Mouse (Mus musculus) thymus, adult 2 months (tissue): ENCODE measurements at regions not wholly inside any gene's neighbourhood (a gene's known extent, or its start where the extent isn't known, plus 50 kb on each side); places are given as distances from the start of the nearest gene placed in this dataset.

Source experiments
- DNase-seq: peaks from one replicate; pipeline ENCODE4 v3.0.0; 2021
- H3K27ac ChIP-seq: fragments of 200-500 bp; 2 replicates; pipeline ENCODE4 v1.5.1; 2012; ENCODE audit warnings: low read length, control low read depth; ENCODE audit not compliant: control insufficient read depth, insufficient read depth
- H3K27me3 ChIP-seq: fragments of 200-500 bp; 2 replicates; pipeline ENCODE4 v1.6.1; 2012; ENCODE audit warnings: mild to moderate bottlenecking, low read length, moderate library complexity, mixed read lengths; ENCODE audit not compliant: control insufficient read depth, insufficient read depth
- H3K36me3 ChIP-seq: fragments of 200-500 bp; 2 replicates; pipeline ENCODE4 v1.6.1; 2012; ENCODE audit warnings: mild to moderate bottlenecking, low read length, moderate library complexity; ENCODE audit not compliant: control insufficient read depth, insufficient read depth
- H3K4me1 ChIP-seq: fragments of 200-500 bp; replicated peaks from 2 replicates; pipeline ENCODE4 v1.6.1; 2012; ENCODE audit warnings: low read length; ENCODE audit not compliant: control insufficient read depth, insufficient read depth
- H3K4me3 ChIP-seq: fragments of 200-500 bp; 2 replicates; pipeline ENCODE4 v1.5.1; 2012; ENCODE audit warnings: mild to moderate bottlenecking, low read length, control low read depth, moderate library complexity; ENCODE audit not compliant: control insufficient read depth, insufficient read depth
- CTCF ChIP-seq: fragments of 200-500 bp; IDR thresholded peaks from 2 replicates; pipeline ENCODE4 v1.5.1; 2012; ENCODE audit warnings: mild to moderate bottlenecking, control low read depth, low read length, moderate library complexity, borderline replicate concordance; ENCODE audit not compliant: control insufficient read depth, poor library complexity, insufficient read depth; ENCODE audit errors: extremely low read depth
- POLR2A ChIP-seq: fragments of 200-500 bp; IDR thresholded peaks from 2 replicates; pipeline ENCODE4 v1.6.1; 2012; ENCODE audit warnings: mild to moderate bottlenecking, low read length, control low read depth, moderate library complexity; ENCODE audit not compliant: control insufficient read depth, poor library complexity, insufficient read depth; ENCODE audit errors: extremely low read depth
- WGBS: fragments of 180-500 bp; shearing (Covaris S2); methylation state at CpG from one replicate; pipeline ENCODE4 v1.1.7; 2018; 5-methylcytosine and 5-hydroxymethylcytosine counted together

DNA sequence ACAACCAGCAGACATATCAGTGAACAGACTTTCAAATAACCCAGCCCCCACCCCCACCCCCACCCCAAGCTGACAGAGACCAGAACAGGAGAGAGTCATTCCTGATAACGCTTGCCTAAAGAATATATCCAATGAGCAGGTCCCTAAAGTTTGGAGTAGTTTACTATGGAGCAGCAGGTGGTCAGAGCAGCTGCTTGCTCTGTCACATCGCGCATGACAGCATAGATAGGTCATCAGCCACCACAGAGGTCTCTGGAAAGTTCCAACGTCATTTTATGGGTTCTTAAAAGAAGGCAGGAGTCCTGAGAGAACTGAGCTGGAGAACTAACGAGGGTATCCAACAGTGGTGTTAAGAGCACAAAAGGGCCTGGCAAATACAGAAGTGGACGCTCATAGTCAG lies 402.4 kb downstream of the H2al1j start:
- Histone ChIP-seq H3K27me3 (no peaks in the 10 kb centered on the region), H3K36me3 (no peaks in the 10 kb centered on the region), H3K27ac (no peak overlapping the region), H3K4me1 (no peaks in the 10 kb centered on the region), H3K4me3 (no peak overlapping the region)
- no peak for DNase-seq
- no peak for TF ChIP-seq CTCF
- no peak for TF ChIP-seq POLR2A
- WGBS, result 93% methylated on average over 6 of the region's 6 CpGs

DNA sequence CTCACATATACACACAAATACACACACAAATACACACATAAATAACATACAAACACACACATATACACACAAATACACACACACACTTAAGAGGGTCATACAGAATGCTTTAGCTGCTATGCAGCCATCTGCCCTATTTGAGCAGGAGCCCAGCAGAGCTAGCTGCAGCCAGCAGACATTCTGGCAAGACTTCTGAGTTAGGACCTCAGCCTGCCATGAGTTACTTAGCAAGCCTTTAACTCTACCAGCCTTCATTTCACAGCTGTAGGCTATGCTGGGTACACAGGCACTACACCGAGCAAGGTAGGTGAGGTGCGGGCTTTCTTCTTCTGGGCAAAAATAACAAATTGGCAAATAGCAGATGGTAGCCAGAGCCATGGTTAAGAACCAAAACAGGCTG lies 404.7 kb downstream of the H2al1j start:
- TF ChIP-seq CTCF (no peak), POLR2A (no peak)
- DNase-seq, result no peak
- WGBS, result 98% methylated on average over 2 of the region's 2 CpGs

DNA sequence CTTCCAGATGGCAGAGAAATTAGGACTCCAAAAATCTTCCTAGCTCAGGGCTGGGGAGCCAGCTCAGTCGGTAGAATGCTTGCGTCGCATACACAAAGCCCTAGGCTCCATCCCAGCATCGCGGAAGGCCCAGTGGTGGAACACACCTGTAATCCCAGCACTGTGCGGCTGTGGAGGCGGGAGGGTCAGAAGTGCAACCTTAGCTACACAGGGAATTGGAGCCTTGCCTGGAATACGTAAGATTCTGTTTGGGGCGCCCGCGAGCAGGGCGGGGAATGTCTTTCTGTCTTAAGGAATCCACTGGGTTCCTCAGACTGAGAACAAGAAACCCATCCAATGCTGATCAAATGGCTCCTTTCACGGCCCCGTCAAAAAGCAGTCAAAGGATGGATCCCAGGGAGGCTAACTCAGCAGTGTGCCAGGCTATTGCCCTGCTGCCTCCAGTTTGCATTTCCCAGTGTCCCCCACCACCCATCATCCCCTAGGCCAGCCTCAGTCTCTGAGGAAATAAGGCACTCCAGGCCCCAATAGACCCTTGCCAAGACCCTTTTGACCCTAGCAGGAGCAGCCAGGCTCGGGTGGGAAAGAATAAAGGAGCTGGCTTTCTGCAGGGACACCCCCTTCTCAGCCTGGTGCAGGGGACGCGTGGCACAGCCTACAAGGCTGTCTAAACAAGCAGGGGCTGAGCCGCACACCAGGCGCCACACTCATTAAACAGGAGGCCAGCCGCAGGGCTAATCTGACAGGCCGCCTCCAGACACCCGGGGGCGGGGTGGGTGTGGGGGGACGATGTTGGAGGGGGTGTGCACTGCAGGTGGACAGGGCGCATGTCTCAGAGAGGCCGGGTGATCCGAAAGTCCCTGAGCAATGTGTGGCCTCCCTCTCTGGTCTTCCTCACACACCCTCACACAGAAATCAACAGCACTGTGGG lies 407.1 kb downstream of the H2al1j start:
- no peak overlapping the region for H3K27ac ChIP-seq
- WGBS, result 92% methylated on average over 26 of the region's 27 CpGs
- H3K27me3 ChIP-seq, result no peaks in the 10 kb centered on the region
- no peak overlapping the region for H3K4me3 ChIP-seq
- no peak for TF ChIP-seq POLR2A
- no peak for TF ChIP-seq CTCF
- H3K36me3 ChIP-seq, result no peaks in the 10 kb centered on the region
- DNase-seq, result no peak
- no peaks in the 10 kb centered on the region for H3K4me1 ChIP-seq

More for the DNA sequence above, 404.7 kb downstream of the H2al1j start:
- Histone ChIP-seq H3K4me1 (no peaks in the 10 kb centered on the region), H3K27me3 (no peaks in the 10 kb centered on the region), H3K36me3 (no peaks in the 10 kb centered on the region), H3K4me3 (no peak overlapping the region), H3K27ac (no peak overlapping the region)

DNA sequence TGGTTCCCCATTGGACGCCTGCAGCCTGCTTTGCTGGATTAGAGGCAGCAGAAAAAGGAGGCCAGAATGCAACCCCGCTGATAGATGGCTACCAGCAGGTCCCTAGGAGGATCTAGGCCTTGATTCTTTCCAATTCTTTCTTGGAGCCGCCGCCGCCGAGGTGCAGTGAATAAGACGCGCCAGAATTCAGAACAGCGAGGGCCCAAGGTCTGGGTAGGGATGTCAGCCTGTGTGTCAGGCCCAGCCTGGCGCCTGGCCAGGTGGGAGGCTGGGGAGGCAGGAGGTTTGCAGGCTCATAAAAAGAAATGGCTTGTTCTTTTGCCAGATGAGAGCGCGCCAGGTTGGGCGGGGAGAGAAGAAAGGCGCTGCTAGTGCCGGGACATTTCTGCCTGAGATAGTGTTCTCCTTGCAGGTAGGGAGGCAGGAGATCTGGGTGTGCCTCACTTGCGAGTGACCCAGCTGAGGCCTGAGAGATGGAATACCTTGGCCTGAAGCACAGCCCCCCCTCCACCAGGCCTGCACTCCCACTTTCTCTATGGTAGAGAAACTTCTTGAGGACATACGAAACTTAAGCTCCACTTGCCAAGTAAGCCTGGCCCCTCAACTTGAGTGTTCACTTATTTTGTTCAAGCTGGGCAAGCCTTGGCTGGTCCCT lies 408.0 kb downstream of the H2al1j start:
- TF ChIP-seq CTCF (no peak), POLR2A (no peak)
- H3K27me3 ChIP-seq, result no peaks in the 10 kb centered on the region
- no peak overlapping the region for H3K4me3 ChIP-seq
- no peaks in the 10 kb centered on the region for H3K36me3 ChIP-seq
- H3K4me1 ChIP-seq, result no peaks in the 10 kb centered on the region
- no peak for DNase-seq
- 83% methylated on average over 17 of the region's 17 CpGs for WGBS
- no peak overlapping the region for H3K27ac ChIP-seq

DNA sequence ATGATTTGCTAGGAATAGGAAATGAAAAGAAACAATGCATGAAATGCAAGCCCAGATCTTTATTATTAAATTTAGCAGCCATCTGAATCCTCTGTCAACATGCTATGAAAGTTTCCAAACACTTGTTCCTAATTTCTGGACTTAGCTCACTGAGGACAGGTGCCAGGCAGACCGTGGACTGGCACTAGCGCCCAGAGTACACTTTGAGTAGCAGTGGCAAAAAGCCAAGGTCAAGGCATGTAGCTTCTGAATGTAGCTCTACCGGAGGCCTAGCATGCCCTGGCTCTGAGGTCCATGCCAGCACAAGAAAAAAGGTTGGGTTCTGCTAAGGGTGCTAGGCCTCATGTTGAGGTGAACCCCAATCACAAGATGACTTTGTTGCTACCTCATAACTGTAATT lies 408.9 kb downstream of the H2al1j start:
- no peak for DNase-seq
- Histone ChIP-seq H3K36me3 (no peaks in the 10 kb centered on the region), H3K27me3 (no peaks in the 10 kb centered on the region), H3K27ac (no peak overlapping the region), H3K4me1 (no peaks in the 10 kb centered on the region), H3K4me3 (no peak overlapping the region)
- TF ChIP-seq POLR2A (no peak), CTCF (no peak)
- 100% methylated on average over 3 of the region's 3 CpGs for WGBS

DNA sequence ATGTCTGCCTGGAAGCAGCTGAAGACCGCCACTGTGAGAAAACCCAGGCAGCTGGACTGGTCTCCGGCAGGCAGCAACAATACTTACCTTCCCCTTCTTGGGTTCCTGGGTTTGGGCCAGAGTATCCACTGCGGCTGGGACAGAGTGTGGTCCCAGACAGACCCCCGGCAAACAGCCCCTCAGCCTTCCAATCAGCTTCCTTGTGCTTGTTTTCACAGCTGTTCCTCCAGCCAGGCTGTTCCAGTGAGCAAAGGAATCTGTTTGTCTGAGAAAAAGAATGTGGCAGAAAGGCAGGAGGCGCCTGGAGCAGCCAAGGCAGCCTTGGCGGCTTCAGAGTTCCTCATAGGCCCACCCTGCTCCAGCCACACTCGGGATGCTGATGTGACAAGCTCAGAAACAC lies 411.9 kb downstream of the H2al1j start:
- WGBS, result 91% methylated on average over 7 of the region's 7 CpGs
- H3K4me1 ChIP-seq, result no peaks in the 10 kb centered on the region
- no peaks in the 10 kb centered on the region for H3K36me3 ChIP-seq
- no peak for DNase-seq
- TF ChIP-seq CTCF (no peak), POLR2A (no peak)
- no peaks in the 10 kb centered on the region for H3K27me3 ChIP-seq
- no peak overlapping the region for H3K4me3 ChIP-seq
- H3K27ac ChIP-seq, result no peak overlapping the region

DNA sequence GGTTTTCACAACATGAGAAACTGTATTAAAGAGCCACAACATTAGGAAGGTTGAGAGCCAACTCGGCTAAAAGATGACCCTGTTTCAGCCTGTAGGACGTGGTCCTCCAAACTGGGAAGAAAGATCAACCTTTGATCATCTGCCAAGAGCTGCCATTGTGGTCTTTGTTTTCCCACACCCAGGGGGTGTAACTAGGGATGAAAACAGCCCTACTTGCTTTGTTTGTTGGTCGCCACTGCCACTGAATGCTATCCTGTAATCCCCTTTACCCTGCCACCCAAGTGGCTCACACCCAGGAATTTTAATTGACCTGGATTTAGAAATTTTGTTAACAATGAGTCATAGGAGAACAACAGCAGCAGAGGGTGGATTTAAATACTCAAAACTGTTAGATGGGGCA lies 414.2 kb downstream of the Bcor start:
- WGBS, result 61% methylated on average over 3 of the region's 3 CpGs
- no peak for TF ChIP-seq CTCF
- no peak for TF ChIP-seq POLR2A
- no peaks in the 10 kb centered on the region for H3K36me3 ChIP-seq
- H3K4me3 ChIP-seq, result no peak overlapping the region
- no peak for DNase-seq
- no peaks in the 10 kb centered on the region for H3K27me3 ChIP-seq
- H3K27ac ChIP-seq, result no peak overlapping the region
- H3K4me1 ChIP-seq, result peaks cover 5% of the 10 kb centered on the region
